Mouse (Mus musculus) limb, embryonic 15.5 days (tissue): ENCODE data around the gene Ptgdr2. TPM values are rescaled to one million over a fixed set of nuclear protein-coding genes. Genes with fewer than 3 reads are reported as not detected.
A peak's percentile ranks its signal among the peaks of the same experiment; 100 is the strongest.

ENCODE experiments used
- ATAC-seq: fragments of 200-750 bp; cut with Nextera tagmentation; 2 replicates; pipeline ENCODE4 v1.8.0; 2017; ENCODE audit warnings: low read depth, moderate TSS enrichment; ENCODE audit not compliant: insufficient number of reproducible peaks, low FRiP score, low TSS enrichment
- H3K27ac ChIP-seq: fragments of 300-500 bp; sonication (generic); 2 replicates; pipeline ENCODE4 v1.5.1; 2015; ENCODE audit warnings: moderate library complexity, mild to moderate bottlenecking, inconsistent platforms
- H3K27me3 ChIP-seq: fragments of 300-500 bp; sonication (generic); 2 replicates; pipeline ENCODE4 v1.6.1; 2015; ENCODE audit warnings: inconsistent platforms
- H3K36me3 ChIP-seq: fragments of 300-500 bp; sonication (generic); 2 replicates; pipeline ENCODE4 v1.6.1; 2015; ENCODE audit warnings: inconsistent platforms
- H3K4me1 ChIP-seq: fragments of 300-500 bp; sonication (generic); 2 replicates; pipeline ENCODE4 v1.6.1; 2015; ENCODE audit warnings: inconsistent platforms
- H3K4me2 ChIP-seq: fragments of 300-500 bp; sonication (generic); 2 replicates; pipeline ENCODE4 v1.6.1; 2015; ENCODE audit warnings: mild to moderate bottlenecking, inconsistent platforms
- H3K4me3 ChIP-seq: fragments of 300-500 bp; sonication (generic); 2 replicates; pipeline ENCODE4 v1.5.1; 2015; ENCODE audit warnings: mild to moderate bottlenecking, inconsistent platforms
- H3K9ac ChIP-seq: fragments of 300-500 bp; sonication (generic); 2 replicates; pipeline ENCODE4 v1.6.1; 2015; ENCODE audit warnings: inconsistent platforms
- H3K9me3 ChIP-seq: fragments of 300-500 bp; sonication (generic); 2 replicates; pipeline ENCODE4 v1.6.1; 2016; ENCODE audit warnings: inconsistent platforms
- WGBS: fragments of 180-500 bp; shearing (Covaris S2); methylation state at CpG from one replicate; pipeline ENCODE4 v1.1.7; 2015; 5-methylcytosine and 5-hydroxymethylcytosine counted together
- polyA plus RNA-seq: library from polyadenylated mRNA; unstranded; fragments of >200 nt; fragmentation: Nextera tagmentation; extraction: Ambion mirVana; gene quantifications from 2 replicates; pipeline ENCODE4 v1.2.1, GENCODE M21; 2015

Ptgdr2 gene
- polyA plus RNA-seq, 1 experiment from 2014 or later, result not detected

DNA sequence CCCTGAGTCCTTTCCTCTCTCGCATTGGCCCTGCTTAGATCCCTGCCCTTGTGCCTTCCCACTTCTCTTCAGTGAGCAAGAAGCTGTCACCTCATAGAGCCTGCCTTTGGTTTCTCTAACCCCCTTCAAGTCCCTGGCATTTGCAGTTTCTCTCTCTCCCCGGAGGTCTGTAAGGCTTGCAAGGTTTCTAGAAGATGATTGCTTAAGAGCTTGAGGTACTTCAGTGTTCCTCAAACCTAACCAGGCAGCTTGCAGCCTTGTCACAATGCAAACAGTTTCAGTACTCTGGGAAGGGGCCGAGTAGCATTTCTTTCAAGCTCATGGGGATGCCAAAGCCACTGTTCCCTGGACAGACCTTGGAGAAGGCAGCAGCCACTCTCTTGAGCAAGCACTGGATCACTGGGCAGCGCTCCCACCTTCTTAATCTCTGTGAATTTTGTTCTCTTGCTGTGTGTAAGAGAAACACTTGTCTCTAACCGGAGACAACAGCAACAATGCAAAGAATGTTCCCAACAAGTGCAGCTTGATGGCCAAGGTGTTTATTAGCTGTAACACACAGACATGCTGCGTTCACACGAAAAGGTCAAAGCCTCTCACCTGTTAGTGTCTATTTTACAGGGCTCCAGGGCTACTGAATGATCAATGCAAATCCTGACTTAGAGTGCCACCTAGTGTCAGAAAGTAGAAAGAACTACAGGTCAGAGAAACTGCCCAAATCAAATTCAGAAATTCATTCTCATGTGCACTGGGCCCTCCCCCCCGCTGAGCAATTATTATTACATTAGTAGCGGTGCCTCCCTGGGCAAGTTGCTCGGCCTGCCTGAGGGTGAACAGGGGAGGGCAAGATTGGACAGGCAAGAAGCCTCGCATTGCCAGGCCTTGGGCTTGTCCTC lies 22.4 kb downstream of the Ptgdr2 start:
- ATAC-seq, result peak; percentile 59; the same call in 1 of the 2 replicates
- 0 out of 2 replicates have a peak overlapping the region, but pooled peaks have one; percentile 17 for H3K4me2 ChIP-seq
- WGBS, result 28% methylated on average over 11 of the region's 11 CpGs

DNA sequence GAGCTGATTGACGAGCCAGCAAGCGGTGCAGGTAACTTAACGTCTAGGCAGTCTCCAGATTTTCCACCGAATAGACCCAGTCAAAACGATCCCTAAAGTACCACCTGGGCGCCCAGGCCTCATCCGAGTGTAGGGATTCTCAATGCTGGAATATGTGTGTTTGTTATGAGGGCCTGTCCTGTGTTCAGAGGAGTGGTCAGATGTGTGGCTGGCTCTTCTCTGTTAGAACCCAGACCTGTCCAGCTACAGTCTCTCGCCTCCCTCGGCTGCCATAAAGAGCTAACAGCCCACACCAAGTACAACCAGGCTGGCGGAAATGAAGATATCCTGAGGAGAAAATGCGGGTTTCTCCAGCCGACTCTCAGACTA lies 23.0 kb downstream of the Ptgdr2 start:
- no peaks in the 10 kb centered on the region for H3K9me3 ChIP-seq
- H3K36me3 ChIP-seq, result no peaks in the 10 kb centered on the region
- ATAC-seq, result no peak
- H3K4me1 ChIP-seq, result peaks cover 6% of the 10 kb centered on the region; the same call in 1 of the 2 replicates
- H3K4me2 ChIP-seq, result 0 out of 2 replicates have a peak overlapping the region, but pooled peaks have one; percentile 17
- peaks cover 12% of the 10 kb centered on the region for H3K27me3 ChIP-seq
- H3K27ac ChIP-seq, result no peak overlapping the region
- 39% methylated on average over 12 of the region's 12 CpGs for WGBS
- no peak overlapping the region for H3K4me3 ChIP-seq
- H3K9ac ChIP-seq, result no peak overlapping the region

More for the DNA sequence above, 22.4 kb downstream of the Ptgdr2 start:
- Histone ChIP-seq H3K4me3 (no peak overlapping the region), H3K27me3 (peaks cover 12% of the 10 kb centered on the region), H3K9me3 (no peaks in the 10 kb centered on the region), H3K9ac (no peak overlapping the region), H3K27ac (no peak overlapping the region), H3K36me3 (no peaks in the 10 kb centered on the region), H3K4me1 (peaks cover 6% of the 10 kb centered on the region; the same call in 1 of the 2 replicates)

DNA sequence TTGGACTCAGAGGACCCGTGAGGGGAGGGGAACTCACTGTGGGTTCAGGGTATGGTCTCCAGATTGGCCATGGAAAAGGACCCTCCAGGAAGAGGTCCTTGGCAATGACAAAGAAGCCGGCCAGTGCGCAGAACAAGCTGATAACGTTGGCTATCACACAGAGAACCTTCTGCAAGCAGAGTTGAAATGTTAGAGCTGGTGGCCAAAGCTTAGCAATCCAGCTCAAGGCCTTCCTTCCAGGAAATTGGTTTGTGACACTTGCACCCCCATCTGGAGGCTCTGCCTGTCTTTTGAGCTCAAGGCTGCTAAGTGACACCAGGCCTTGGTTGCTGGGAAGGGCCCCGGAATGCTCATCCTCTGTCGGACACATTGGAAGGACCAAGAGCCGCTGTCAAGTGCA lies 28.8 kb downstream of the Ptgdr2 start:
- no peak overlapping the region for H3K4me2 ChIP-seq
- peaks cover 3% of the 10 kb centered on the region; the same call in 1 of the 2 replicates for H3K27me3 ChIP-seq
- 88% methylated on average over 7 of the region's 7 CpGs for WGBS
- ATAC-seq, result no peak
- no peaks in the 10 kb centered on the region for H3K9me3 ChIP-seq
- no peak overlapping the region for H3K9ac ChIP-seq
- no peaks in the 10 kb centered on the region for H3K36me3 ChIP-seq
- no peak overlapping the region for H3K27ac ChIP-seq
- no peaks in the 10 kb centered on the region for H3K4me1 ChIP-seq
- no peak overlapping the region for H3K4me3 ChIP-seq

DNA sequence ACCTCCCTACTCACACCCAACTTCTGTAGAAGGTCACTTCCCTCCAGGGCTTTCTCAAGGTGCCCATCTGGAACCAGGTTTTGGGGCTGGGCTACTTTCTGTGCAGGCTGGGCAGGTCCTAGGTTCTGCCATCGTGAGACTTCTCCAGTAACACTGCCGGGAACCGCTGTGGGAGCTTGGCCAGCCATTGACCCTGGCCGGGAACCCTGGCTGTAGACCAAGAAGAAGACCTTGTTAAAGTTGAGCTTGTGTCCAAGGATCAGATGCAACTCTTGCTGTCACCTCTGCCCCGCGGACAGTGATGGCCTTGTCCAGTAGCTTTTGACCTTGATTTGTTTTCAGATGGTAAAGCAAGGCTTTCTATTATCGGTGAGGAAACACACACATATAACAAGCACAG lies 31.6 kb downstream of the Ptgdr2 start:
- no peak overlapping the region for H3K4me3 ChIP-seq
- H3K9me3 ChIP-seq, result no peaks in the 10 kb centered on the region
- H3K9ac ChIP-seq, result no peak overlapping the region
- WGBS, result 89% methylated on average over 7 of the region's 7 CpGs
- H3K4me2 ChIP-seq, result no peak overlapping the region
- ATAC-seq, result no peak
- no peaks in the 10 kb centered on the region for H3K27me3 ChIP-seq
- no peaks in the 10 kb centered on the region for H3K36me3 ChIP-seq
- H3K4me1 ChIP-seq, result no peaks in the 10 kb centered on the region
- H3K27ac ChIP-seq, result no peak overlapping the region

DNA sequence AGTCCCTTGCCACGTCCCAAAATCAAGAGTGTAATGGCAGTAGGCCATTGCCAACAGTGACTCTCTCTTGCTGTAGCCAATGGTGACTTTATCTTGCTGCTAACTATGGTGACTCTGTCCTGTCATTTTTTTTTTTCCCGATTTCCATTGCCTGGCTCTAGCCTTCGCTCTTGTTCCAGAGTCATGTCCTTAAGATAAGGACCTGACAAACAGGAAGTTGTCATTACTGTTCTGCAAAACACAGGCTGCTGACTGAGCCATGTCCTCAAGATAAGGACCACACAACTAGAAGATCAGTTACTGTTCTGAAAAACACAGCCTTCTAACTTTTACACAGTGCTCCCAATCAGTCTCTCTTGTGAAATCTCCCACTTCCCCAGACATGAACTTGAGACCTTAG lies 33.5 kb downstream of the Ptgdr2 start:
- H3K4me3 ChIP-seq, result no peak overlapping the region
- WGBS, result 79% methylated on average over 3 of the region's 3 CpGs
- no peaks in the 10 kb centered on the region for H3K36me3 ChIP-seq
- H3K9me3 ChIP-seq, result no peaks in the 10 kb centered on the region
- ATAC-seq, result no peak
- H3K27me3 ChIP-seq, result no peaks in the 10 kb centered on the region
- no peak overlapping the region for H3K4me2 ChIP-seq
- H3K9ac ChIP-seq, result no peak overlapping the region
- H3K4me1 ChIP-seq, result no peaks in the 10 kb centered on the region
- H3K27ac ChIP-seq, result no peak overlapping the region

DNA sequence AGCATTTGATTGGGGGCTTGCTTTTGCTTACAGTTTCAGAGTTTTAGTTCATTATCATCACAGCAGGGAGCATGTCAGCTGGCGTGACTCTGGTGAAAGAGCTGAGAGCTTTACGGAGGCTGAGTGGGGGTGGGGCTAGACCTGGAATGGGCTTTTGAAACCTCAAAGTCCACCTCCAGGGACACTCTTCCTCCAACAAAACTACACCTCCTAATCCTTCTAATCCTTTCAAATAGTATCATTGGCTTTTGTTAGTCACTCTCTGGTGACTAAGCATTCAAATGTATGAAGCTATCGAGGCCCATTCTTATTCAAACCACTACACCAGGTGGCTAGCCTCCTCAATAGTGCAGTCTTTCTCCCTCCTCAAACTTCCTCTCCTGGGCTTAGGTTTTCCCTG lies 35.7 kb downstream of the Ptgdr2 start:
- Histone ChIP-seq H3K4me2 (no peak overlapping the region), H3K9ac (no peak overlapping the region), H3K9me3 (no peaks in the 10 kb centered on the region), H3K4me3 (no peak overlapping the region), H3K36me3 (no peaks in the 10 kb centered on the region), H3K27ac (no peak overlapping the region), H3K27me3 (no peaks in the 10 kb centered on the region), H3K4me1 (no peaks in the 10 kb centered on the region)
- ATAC-seq, result no peak
- 63% methylated on average over 3 of the region's 3 CpGs for WGBS

DNA sequence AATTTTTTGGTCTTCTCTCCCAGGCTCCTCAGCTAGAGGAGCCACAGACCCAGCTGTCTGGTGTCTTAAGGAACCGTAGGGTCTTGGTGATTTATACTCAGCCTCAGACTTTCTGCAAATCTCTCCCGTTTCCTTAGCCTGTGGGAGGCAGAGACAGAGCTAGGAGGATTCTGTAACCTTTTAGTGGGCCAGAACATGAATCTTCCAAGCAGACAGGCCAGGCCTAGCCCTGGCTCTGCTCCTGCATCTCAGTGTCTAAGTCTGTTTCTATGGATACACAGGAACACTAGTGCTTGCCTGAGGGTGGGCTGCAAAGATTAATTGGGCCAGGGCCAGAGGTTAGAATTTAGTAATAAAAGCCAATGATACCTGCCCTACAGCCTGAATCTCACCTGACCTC lies 36.2 kb downstream of the Ptgdr2 start:
- Histone ChIP-seq H3K27me3 (no peaks in the 10 kb centered on the region), H3K9ac (no peak overlapping the region), H3K4me1 (no peaks in the 10 kb centered on the region), H3K36me3 (no peaks in the 10 kb centered on the region), H3K9me3 (no peaks in the 10 kb centered on the region), H3K27ac (no peak overlapping the region), H3K4me2 (no peak overlapping the region), H3K4me3 (no peak overlapping the region)
- no peak for ATAC-seq
- 32% methylated on average over 2 of the region's 2 CpGs for WGBS

DNA sequence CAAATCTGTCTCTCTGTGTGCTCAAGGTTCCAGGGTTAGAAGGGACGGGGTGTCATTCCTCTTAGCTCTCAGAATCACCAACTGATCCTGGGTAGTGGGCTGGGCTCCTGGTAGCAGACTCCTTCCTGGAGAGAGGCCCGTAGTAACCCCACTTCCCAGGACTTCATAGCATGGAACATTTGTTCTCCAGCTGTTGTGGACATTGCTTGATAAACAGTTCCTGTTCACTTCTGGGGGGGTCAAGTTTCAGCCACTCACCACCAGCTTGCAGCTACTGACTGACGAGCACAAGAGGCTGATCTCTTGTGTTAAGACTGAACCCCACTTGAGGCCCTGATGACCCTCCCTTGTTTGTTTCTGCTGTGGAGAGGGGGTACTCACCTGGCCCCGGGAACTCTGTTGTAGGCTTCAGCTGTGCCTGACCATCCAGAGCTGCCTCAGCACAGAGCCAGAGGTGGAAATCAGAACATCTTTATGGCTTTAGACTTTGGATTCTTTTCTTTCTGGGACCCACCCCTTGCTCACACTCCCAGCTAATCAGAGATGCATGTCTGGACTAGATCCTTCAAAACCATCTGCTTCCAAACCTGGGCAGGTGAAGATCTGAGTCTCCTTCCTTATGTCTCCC lies 37.4 kb downstream of the Ptgdr2 start, which contains the start of gene Ms4a10:
Gene Ms4a10 (minus strand): TSS at position 433 of the 628 bp plus-strand sequence.
- 0 out of 2 replicates have a peak, but pooled peaks have one; percentile 49 for ATAC-seq
- no peak within 1 kb of the TSS for H3K4me2 ChIP-seq
- 32% methylated on average over 4 of the region's 4 CpGs for WGBS
- H3K9me3 ChIP-seq, result no peaks in the 10 kb centered on the region
- no peak within 1 kb of the TSS for H3K27ac ChIP-seq
- H3K36me3 ChIP-seq, result no peaks in the 10 kb centered on the region
- H3K9ac ChIP-seq, result no peak within 1 kb of the TSS
- H3K4me3 ChIP-seq, result no peak within 1 kb of the TSS
- peaks cover under 1% of the 10 kb centered on the region for H3K4me1 ChIP-seq
- no peaks in the 10 kb centered on the region for H3K27me3 ChIP-seq

DNA sequence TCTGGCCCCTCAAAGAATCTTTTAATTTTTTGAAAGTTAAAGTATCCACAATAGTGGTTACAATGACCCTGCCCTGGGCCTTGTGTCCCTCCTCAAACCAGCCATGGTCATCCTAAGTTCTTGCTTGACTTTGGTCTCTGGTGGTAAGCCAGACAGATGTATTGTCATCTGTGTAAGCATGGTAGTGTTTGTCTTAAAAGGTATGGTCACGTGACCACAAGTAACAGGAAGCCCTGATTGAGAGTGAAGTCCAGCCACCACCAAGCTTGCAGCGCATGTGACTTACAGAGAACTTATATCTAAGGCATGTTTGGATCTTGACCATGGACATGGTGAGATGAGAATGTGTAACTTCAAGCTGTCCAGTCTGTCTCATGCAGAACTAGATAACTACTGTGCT lies 38.2 kb downstream of the Ptgdr2 start:
- Histone ChIP-seq H3K4me1 (peaks cover 7% of the 10 kb centered on the region), H3K9ac (no peak overlapping the region), H3K27ac (no peak overlapping the region), H3K27me3 (no peaks in the 10 kb centered on the region), H3K4me3 (no peak overlapping the region), H3K9me3 (no peaks in the 10 kb centered on the region), H3K36me3 (no peaks in the 10 kb centered on the region), H3K4me2 (no peak overlapping the region)
- WGBS, result 83% methylated on average over 2 of the region's 2 CpGs
- ATAC-seq, result no peak

DNA sequence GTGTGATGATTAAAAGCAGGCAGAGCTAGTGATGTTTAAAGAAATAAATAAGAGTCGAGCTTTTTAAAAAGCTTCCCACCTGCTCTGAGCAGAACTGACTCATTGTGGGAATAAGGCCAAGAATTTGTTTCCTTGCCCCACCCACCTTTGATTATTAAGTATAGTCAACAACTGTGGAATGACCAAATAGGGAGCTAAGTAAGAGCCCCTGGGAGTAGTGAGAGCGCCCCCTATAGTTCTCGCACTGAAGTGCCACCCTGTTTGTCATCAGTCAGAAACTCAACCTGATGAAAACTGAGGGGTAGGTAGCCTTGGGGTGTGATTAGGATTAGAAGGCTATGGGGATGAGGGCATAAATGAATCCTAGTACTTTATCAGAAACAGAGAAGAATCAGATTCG lies 39.4 kb downstream of the Ptgdr2 start:
- H3K4me2 ChIP-seq, result no peak overlapping the region
- H3K4me1 ChIP-seq, result peaks cover 7% of the 10 kb centered on the region
- ATAC-seq, result no peak
- H3K4me3 ChIP-seq, result no peak overlapping the region
- no peaks in the 10 kb centered on the region for H3K36me3 ChIP-seq
- no peaks in the 10 kb centered on the region for H3K27me3 ChIP-seq
- no peak overlapping the region for H3K9ac ChIP-seq
- WGBS, result 42% methylated on average over 4 of the region's 4 CpGs
- H3K27ac ChIP-seq, result no peak overlapping the region
- H3K9me3 ChIP-seq, result no peaks in the 10 kb centered on the region

DNA sequence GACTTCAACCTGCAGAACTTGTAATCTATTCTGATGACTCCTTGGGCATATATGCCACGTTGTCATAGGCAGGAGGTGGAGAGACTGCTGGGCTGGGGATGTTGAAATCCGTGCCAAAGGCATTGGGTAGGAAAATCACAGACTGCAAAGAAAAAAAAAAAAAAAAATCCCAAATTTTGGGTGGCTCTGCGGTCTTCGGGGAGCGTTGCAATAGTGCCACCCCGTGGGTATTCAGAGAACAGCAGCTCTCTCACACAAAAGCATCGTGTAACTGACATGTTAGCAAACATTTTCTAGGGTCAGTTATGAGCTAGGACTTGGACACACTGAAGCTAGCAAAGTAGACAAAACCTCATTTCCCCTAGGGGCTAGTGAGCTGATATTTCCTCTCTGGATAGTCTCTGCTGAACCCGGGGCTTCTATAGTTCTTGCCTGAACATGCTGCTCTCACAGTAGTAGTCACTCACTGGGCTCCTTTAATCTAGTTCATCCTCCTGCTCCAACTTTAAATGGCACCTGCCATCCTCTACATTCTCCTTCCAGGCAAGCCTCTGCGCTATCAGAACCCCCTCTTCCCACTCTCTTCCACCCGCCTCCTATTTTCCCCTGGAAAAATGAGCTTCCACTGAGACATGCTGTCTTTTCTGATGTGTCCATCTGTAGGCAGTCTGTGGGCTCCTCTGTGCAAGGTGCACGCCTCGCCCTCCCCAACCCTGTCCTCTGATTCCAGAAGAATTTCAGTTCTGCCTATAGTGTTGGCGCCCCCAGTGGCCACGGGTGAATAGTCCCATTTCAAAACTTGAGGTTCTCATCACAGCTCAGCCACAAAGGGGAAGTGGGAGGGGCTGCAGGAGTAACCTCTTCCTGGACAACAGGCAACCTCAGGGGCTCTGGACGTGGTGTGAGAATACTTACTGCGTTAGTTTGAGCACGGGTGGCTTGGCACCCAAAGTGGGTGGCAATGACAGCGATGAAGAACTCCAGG lies 42.5 kb downstream of the Ptgdr2 start:
- ATAC-seq, result no peak

More for the DNA sequence above, 42.5 kb downstream of the Ptgdr2 start:
- H3K4me1 ChIP-seq, result peaks cover 7% of the 10 kb centered on the region
- H3K36me3 ChIP-seq, result no peaks in the 10 kb centered on the region
- 12% methylated on average over 18 of the region's 18 CpGs for WGBS
- H3K9me3 ChIP-seq, result no peaks in the 10 kb centered on the region
- no peak overlapping the region for H3K9ac ChIP-seq
- no peak overlapping the region for H3K4me3 ChIP-seq
- H3K4me2 ChIP-seq, result no peak overlapping the region
- no peak overlapping the region for H3K27ac ChIP-seq
- H3K27me3 ChIP-seq, result no peaks in the 10 kb centered on the region
